Mouse (Mus musculus): Measurements from ENCODE around the gene Gadd45gip1.
A peak's percentile ranks its signal among the peaks of the same experiment; 100 is the strongest.

The Gadd45gip1 gene

DNA sequence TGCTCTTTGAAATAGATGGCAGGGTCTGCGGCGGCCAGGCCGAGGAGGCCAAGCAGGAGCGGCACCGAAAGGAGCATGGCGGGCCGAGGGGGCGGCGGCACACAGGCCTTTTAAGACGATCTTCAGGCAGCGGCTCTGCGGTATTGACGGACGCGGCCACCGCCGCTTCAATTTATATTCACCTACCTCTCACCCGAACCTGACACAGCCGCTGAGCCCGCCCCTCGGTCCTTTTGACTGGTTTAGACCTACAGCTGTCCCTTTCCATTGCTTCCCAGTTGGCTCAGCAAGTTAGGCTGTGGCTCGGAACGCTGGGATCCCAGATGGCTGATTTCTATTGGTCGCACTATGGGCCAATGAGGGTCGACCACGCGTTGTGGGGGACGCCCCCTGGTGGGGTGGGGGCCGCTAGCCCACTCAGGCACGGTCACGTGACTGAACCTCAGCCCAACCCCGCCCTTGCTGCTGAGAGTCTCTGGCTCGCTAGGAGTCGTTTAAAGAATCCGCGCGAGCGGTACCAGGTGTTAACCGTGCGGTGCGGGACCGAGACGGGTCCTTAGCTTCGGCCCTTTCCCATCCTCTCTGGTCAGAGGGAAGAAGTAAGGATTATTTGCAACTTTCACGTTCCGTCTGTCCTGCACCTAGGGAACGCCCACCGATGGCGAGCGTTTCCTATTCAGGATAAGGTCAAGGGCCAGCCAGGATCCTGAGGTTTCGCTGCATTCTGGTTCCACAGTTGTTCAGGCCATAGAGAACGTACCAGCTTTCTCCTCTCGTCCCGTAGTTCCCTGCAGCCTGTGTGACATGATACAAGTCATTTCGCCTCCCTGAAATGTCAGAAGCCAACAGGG is 15.6 kb downstream of the Gadd45gip1 start, which contains the start of gene Calr:
Gene Calr, minus strand, starts transcription at position 213 of the 851 bp plus-strand sequence.
- peak; percentile 100 for DNase-seq (ENCODE audit: inconsistent age in 2 of 2, low spot score in 1 of 2)

- peak in 1 of 2 experiments; percentile 74 for DNase-seq (ENCODE audit: inconsistent age in 2 of 2, low spot score in 1 of 2)
Measured at GRCm38 (mm10) chr8:84847684-84848435, 16.5 kb downstream of the Gadd45gip1 start.

DNA sequence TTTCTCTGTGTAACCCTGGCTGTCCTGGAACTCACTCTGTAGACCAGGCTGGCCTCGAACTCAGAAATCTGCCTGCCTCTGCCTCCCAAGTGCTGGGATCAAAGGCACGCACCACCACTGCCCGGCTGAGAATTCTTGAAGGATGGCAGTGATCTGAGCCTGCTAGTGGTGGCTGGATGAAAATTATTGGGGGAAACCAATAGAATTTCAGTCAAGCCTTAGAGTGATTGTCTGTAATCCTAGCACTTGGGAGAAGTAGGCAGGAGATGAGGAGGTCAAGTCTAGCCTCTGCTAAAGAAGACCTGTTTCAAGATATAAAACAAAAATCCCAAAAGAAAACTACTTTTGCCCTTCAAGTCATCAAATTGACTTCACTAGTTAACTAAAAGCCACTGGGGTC is 25.1 kb downstream of the Gadd45gip1 start:
- DNase-seq (ENCODE audit: inconsistent age in 2 of 2, low spot score in 1 of 2) = no peak

DNA sequence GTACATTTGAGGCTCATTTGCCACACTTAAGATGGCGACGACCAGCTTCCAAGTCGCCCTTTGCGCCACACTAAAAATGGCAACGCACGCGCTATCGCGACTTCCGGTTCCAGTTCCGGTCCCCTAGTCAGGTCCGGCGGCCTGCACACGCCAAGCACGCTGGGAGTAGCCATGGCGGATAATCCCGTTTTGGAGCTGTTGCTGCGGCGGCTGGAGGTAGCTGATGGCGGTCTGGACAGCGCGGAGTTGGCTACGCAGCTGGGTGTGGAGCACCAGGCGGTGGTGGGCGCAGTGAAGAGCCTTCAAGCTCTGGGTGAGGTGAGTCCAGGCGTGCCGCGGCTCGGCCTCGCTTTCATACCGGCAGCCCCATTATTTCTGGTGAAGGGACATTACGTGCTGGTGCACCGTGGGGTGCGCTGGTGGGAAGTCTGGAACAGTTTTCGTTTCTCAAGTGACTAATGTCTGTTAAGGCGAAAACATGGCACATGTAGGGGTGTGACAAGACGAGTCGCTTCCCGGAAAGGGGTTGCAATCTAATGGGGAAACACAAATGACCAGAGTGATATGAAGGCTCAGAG is 25.6 kb downstream of the Gadd45gip1 start, which contains the start of gene Farsa:
Gene Farsa, plus strand, starts transcription at position 126 of the 578 bp plus-strand sequence.
- DNase-seq (ENCODE audit: inconsistent age in 2 of 2, low spot score in 1 of 2) = peak; percentile 93 to 97

DNA sequence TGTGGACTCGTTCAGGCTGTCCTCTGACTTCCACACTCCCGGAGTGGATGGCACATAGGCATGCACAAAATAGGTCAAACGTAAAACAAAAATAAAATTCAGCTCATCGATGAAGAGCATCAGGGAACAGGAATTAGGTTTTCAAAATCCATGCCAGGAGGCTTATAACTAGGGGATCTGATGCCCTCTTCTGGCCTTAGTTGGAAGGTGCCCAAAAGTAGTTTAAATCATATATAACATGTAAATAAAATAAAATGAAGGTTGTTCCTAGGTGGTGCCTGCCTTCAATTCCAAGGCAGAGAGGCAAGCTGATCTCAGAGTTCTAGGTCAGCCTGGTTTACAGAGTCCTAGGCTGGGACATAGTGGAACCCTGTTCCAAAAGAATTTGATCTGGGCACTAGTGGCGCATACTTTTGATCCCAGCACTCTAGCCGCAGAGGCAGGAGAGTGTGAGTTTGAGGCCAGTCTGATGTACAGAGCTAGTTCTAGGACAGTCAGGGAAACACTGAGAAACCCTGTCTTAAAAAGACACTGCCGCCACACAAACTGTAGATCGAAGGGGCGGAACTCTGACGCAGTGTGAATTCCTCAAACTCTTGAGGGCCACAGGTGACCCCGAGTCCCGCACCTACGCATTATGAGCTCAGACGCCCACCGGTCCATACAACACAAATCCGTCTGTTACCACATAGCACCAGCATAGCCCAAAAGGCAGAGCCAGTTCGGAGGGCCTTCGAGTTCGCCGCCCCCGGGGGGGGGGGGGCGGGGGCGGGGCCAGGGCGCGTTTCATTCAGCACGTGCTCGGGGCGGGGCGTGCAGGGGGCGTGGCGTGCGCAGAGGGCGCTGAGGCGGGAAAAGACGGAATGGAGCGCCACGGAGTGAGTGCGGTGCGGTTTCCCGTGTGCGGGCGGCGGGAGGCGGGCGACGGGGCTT is 40.3 kb downstream of the Gadd45gip1 start, which contains the start of gene Syce2:
Gene Syce2, plus strand, starts transcription at position 736 of the 933 bp plus-strand sequence.
- DNase-seq (ENCODE audit: inconsistent age in 2 of 2, low spot score in 1 of 2) = peak; percentile 84 to 94

DNA sequence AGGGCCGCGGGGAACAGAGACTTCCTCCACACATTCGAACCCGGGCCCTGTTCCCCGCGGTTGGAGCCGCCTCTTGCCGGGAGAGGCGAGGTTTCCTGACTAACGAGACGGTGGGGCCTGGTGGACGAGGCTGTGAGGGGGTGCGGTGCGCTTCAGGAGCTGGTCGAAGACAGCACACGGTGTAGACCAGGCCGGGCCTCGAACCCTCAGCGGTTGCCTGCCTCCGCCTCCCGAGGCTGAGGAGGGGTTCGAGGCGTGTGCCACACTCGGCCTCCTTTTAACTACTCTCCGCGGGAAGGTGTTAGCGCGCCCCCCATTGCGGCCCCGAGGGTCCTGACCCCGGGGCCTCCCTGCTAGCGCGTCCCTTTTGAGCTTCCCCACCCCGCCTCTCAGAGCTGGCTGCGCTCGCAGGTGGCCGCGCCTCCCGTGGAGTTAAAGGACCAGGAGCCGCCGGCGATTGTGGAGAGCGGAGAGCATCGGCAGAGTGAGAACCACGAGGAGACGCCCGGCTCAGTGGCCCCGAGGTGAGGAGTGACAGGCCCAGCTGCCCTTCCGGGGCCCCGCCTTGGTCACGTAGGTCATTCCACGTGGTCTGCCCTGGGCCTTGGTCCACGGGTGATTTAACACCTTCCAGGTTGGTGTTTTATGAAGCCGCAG is 41.1 kb downstream of the Gadd45gip1 start:
- DNase-seq (ENCODE audit: inconsistent age in 2 of 2, low spot score in 1 of 2) = peak; percentile 51 to 71

DNA sequence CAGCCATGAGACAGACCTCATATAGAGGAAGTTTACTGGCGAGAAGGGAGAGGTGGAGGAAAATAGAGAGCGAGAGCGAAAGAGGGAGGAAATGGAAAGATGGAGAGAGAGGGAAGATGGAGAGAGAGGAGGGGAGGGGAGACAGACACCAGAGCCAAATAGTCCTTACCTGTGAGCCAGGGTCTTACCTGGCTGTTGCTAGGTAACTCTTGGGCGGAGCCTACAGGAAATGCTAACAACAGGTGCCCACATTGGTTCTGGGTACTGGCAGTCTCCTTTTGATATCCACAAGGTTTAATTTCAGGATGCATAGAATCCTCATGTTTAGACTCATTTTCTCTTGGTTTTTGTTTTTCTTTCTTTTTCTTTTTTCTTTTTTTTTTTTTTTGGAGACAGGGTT is 41.7 kb downstream of the Gadd45gip1 start:
- DNase-seq (ENCODE audit: inconsistent age in 2 of 2, low spot score in 1 of 2) = no peak

GRCm38 (mm10) chr8:84874339-84874738 is 43.0 kb downstream of the Gadd45gip1 start:
- no peak for DNase-seq (ENCODE audit: inconsistent age in 2 of 2, low spot score in 1 of 2)

- no peak for DNase-seq (ENCODE audit: inconsistent age in 2 of 2, low spot score in 1 of 2)
Measured at GRCm38 (mm10) chr8:84877297-84878035, 46.1 kb downstream of the Gadd45gip1 start.

DNA sequence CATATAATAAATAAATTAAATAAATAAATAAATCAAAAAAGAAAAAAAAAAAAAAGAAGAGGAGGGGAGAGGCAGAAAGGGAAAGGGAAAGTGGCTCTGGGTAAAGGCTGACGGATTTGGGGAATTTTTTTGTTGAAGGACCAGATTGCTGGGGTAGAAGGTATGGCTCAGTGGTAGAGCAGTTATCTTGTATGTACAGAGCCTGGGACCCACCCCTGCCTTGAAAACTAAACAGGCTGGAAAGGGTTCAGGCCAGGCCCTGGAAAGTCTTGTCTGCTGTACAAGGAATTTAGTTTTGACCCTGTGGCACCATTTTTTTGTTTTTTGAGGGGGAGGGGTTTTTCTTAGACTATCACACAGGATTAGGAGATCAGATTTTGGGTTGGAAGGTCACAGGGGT is 47.6 kb downstream of the Gadd45gip1 start:
- DNase-seq (ENCODE audit: inconsistent age in 2 of 2, low spot score in 1 of 2) = no peak

DNA sequence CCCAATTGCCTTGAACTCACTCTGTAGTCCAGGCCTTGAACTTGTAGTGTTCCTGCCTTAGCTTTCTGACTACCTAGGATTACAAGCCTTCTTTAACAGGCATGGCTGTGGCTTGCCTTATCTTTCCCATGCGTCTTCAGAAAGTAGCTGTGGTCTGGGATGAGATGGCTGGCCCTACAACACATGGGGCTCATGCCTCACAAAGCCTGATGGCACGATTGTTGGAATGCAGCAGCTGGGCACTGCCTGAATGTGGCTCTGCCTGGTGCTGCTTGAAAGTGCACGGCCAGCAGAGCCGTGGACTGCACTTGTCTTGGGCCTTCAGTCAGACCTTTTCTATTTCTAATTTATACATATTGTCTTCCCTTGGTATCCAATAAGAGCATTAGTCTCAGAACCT is 53.4 kb downstream of the Gadd45gip1 start:
- no peak for DNase-seq (ENCODE audit: inconsistent age in 2 of 2, low spot score in 1 of 2)

Data from adrenal gland, adult (tissue).